Mouse (Mus musculus) lung, adult 2 months (tissue): ENCODE results near the gene Clec16a.

Experiments used
- CTCF ChIP-seq: fragments of 200-500 bp; IDR thresholded peaks from 2 replicates; pipeline ENCODE4 v1.5.1; 2011; ENCODE audit warnings: mild to moderate bottlenecking, low read length, control low read depth; ENCODE audit not compliant: insufficient read depth
- POLR2A ChIP-seq: fragments of 200-500 bp; IDR thresholded peaks from 2 replicates; pipeline ENCODE4 v1.6.1; 2011; ENCODE audit warnings: low read depth, mild to moderate bottlenecking, control low read depth, low read length, borderline replicate concordance; ENCODE audit errors: extremely low read depth

DNA sequence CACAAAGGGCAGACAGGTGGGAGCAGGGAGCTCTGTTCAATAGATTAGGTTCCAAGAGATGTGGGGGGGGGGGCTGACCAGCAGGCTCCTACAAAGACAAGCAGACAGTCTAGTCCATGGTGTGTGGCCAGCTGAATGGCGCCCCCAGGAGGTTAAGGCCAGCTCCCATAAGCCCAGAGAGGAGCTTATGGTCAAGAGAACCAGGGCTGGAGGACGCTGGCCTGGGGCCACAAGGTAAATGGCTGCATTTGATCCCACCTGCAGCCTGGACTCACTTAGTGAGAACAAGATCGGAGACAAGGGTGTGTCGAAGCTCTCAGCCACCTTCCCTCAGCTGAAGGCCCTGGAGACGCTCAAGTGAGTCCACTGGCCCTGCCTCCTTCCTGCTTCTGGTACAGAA is 27.1 kb upstream of the Clec16a start:
- TF ChIP-seq CTCF (no peak), POLR2A (no peak)
